Mouse (Mus musculus): ENCODE measurements around the gene Fbxl13.

Fbxl13 gene

GRCm38 (mm10) chr5:21438428-21438827, 207.0 kb downstream of the Fbxl13 start:
- TF ChIP-seq GATA4 (IDR thresholded peaks at IDR 0.05; ENCODE audit: insufficient replicate concordance, low read length): no peak

- no peak for TF ChIP-seq GATA4 (IDR thresholded peaks at IDR 0.05; ENCODE audit: insufficient replicate concordance, low read length)
Observed at GRCm38 (mm10) chr5:21436471-21436975, 208.9 kb downstream of the Fbxl13 start.

GRCm38 (mm10) chr5:21434148-21434929, 211.1 kb downstream of the Fbxl13 start:
- no peak for TF ChIP-seq GATA4 (IDR thresholded peaks at IDR 0.05; ENCODE audit: insufficient replicate concordance, low read length)
